Mouse (Mus musculus): Measurements from ENCODE around the gene Phldb2. TPM values are rescaled to one million over a fixed set of nuclear protein-coding genes. Genes with fewer than 3 reads are reported as not detected.

Phldb2 gene
- polyA plus RNA-seq, 1 experiment from 2014 or later: 40.2 TPM

- no peak for DNase-seq (ENCODE audit: low spot score)
Measured at GRCm38 (mm10) chr16:45976251-45976650, 22.9 kb upstream of the Phldb2 start.

DNA sequence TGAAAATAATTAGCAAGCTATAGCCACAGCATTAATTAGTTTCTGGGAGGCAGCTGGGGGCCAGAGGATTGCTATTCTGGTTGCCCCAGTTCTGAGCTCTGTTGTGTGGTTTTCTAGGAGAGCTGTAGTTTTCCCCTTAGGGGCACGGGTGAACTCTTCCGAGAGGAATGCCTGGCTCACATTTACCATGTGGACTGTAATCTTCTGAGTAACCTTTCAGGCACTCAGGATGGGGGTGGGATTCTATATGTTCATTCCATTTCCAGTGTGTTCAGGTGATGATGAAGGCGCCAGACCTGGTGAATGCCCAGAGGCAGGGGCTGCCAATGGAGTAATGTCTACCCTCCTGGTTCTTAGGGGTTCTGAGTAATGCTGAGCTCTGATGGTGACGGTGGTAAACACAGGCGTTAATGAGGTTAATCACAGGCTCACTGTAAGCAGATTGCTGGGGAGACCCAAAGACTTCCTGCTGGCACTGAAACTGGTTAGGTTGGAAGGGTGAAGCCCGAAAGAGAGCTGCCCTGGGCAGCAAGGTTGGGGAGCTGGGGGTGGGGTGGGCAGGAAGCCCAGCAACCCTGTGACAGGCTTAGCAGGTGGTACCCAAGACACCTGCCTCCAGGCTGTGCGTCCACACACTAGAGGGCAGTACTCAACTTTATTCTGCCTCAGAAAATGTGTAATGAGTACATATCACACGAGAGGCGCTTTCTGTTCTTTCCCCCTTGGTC lies 20.7 kb upstream of the Phldb2 start:
- WGBS: 50% methylated on average over 9 of the region's 9 CpGs
- no peaks in the 10 kb centered on the region for H3K36me3 ChIP-seq (ENCODE audit: control insufficient read depth, insufficient read depth, low read length)
- no peak overlapping the region for H3K4me2 ChIP-seq (ENCODE audit: low read depth, low read length)
- H3K27ac ChIP-seq (replicated peaks; ENCODE audit: low read depth, low read length): no peak overlapping the region
- no peak overlapping the region for H3K9ac ChIP-seq (ENCODE audit: low read depth, low read length)
- ATAC-seq (ENCODE audit: low read depth): peak; percentile 76; the same call in 1 of the 2 replicates
- no peaks in the 10 kb centered on the region for H3K4me1 ChIP-seq (ENCODE audit: control insufficient read depth, insufficient read depth, low read length)
- DNase-seq (ENCODE audit: low spot score): peak; percentile 35
- H3K4me3 ChIP-seq (ENCODE audit: low read depth, low read length): no peak overlapping the region
- H3K27me3 ChIP-seq (replicated peaks; ENCODE audit: control insufficient read depth, insufficient read depth, low read length): no peaks in the 10 kb centered on the region
- no peaks in the 10 kb centered on the region for H3K9me3 ChIP-seq (ENCODE audit: control insufficient read depth, low read length)

More at GRCm38 (mm10) chr16:45976251-45976650, 22.9 kb upstream of the Phldb2 start:
- H3K4me1 ChIP-seq (ENCODE audit: control insufficient read depth, insufficient read depth, low read length): no peaks in the 10 kb centered on the region
- no peak overlapping the region for H3K27ac ChIP-seq (replicated peaks; ENCODE audit: low read depth, low read length)
- no peaks in the 10 kb centered on the region for H3K27me3 ChIP-seq (replicated peaks; ENCODE audit: control insufficient read depth, insufficient read depth, low read length)
- no peak overlapping the region for H3K9ac ChIP-seq (ENCODE audit: low read depth, low read length)
- ATAC-seq (ENCODE audit: low read depth): no peak
- WGBS: 79% methylated on average over 1 of the region's 1 CpGs
- H3K36me3 ChIP-seq (ENCODE audit: control insufficient read depth, insufficient read depth, low read length): no peaks in the 10 kb centered on the region
- no peaks in the 10 kb centered on the region for H3K9me3 ChIP-seq (ENCODE audit: control insufficient read depth, low read length)
- no peak overlapping the region for H3K4me2 ChIP-seq (ENCODE audit: low read depth, low read length)
- H3K4me3 ChIP-seq (ENCODE audit: low read depth, low read length): no peak overlapping the region

DNA sequence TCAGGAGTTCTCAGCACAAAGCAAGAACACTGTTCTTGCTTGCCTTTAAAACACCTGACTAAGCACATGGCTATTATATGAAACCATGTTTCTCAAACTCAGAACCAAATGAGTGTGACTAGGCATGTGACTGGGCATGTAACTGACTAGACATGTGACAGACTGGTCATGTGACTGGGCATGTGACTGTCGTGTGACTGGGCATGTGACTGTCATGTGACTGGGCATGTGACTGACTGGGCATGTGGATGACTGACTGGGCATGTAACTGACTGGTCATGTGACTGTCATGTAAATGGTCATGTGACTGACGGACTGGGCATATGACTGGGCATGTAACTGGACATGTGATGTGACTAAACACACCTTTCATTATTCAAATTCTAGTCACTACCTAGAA lies 16.8 kb upstream of the Phldb2 start:
- H3K9me3 ChIP-seq (ENCODE audit: control insufficient read depth, low read length): no peaks in the 10 kb centered on the region
- H3K27me3 ChIP-seq (replicated peaks; ENCODE audit: control insufficient read depth, insufficient read depth, low read length): no peaks in the 10 kb centered on the region
- DNase-seq (ENCODE audit: low spot score) (no peak), ATAC-seq (ENCODE audit: low read depth) (no peak)
- no peak overlapping the region for H3K9ac ChIP-seq (ENCODE audit: low read depth, low read length)
- H3K4me2 ChIP-seq (ENCODE audit: low read depth, low read length): no peak overlapping the region
- H3K4me1 ChIP-seq (ENCODE audit: control insufficient read depth, insufficient read depth, low read length): no peaks in the 10 kb centered on the region
- no peak overlapping the region for H3K27ac ChIP-seq (replicated peaks; ENCODE audit: low read depth, low read length)
- 90% methylated on average over 2 of the region's 2 CpGs for WGBS
- H3K36me3 ChIP-seq (ENCODE audit: control insufficient read depth, insufficient read depth, low read length): no peaks in the 10 kb centered on the region
- H3K4me3 ChIP-seq (ENCODE audit: low read depth, low read length): no peak overlapping the region

GRCm38 (mm10) chr16:45968716-45969115 lies 15.3 kb upstream of the Phldb2 start:
- no peak for ATAC-seq (ENCODE audit: low read depth)
- Histone ChIP-seq H3K36me3 (ENCODE audit: control insufficient read depth, insufficient read depth, low read length) (no peaks in the 10 kb centered on the region), H3K27ac (replicated peaks; ENCODE audit: low read depth, low read length) (no peak overlapping the region), H3K9ac (ENCODE audit: low read depth, low read length) (no peak overlapping the region), H3K9me3 (ENCODE audit: control insufficient read depth, low read length) (no peaks in the 10 kb centered on the region), H3K4me2 (ENCODE audit: low read depth, low read length) (no peak overlapping the region), H3K4me1 (ENCODE audit: control insufficient read depth, insufficient read depth, low read length) (no peaks in the 10 kb centered on the region), H3K27me3 (replicated peaks; ENCODE audit: control insufficient read depth, insufficient read depth, low read length) (no peaks in the 10 kb centered on the region), H3K4me3 (ENCODE audit: low read depth, low read length) (no peak overlapping the region)
- WGBS: 67% methylated on average over 5 of the region's 5 CpGs
- DNase-seq (ENCODE audit: low spot score): no peak

- Histone ChIP-seq H3K9me3 (ENCODE audit: control insufficient read depth, low read length) (no peaks in the 10 kb centered on the region), H3K4me1 (ENCODE audit: control insufficient read depth, insufficient read depth, low read length) (no peaks in the 10 kb centered on the region), H3K4me3 (ENCODE audit: low read depth, low read length) (no peak overlapping the region), H3K4me2 (ENCODE audit: low read depth, low read length) (no peak overlapping the region), H3K9ac (ENCODE audit: low read depth, low read length) (no peak overlapping the region), H3K36me3 (ENCODE audit: control insufficient read depth, insufficient read depth, low read length) (no peaks in the 10 kb centered on the region), H3K27me3 (replicated peaks; ENCODE audit: control insufficient read depth, insufficient read depth, low read length) (no peaks in the 10 kb centered on the region), H3K27ac (replicated peaks; ENCODE audit: low read depth, low read length) (no peak overlapping the region)
- peak; percentile 84; the same call in 1 of the 2 replicates for ATAC-seq (ENCODE audit: low read depth)
- 8% methylated on average over 7 of the region's 7 CpGs for WGBS
- peak; percentile 92 for DNase-seq (ENCODE audit: low spot score)
Measured at GRCm38 (mm10) chr16:45967471-45967870, 14.1 kb upstream of the Phldb2 start.

GRCm38 (mm10) chr16:45966604-45967003 lies 13.2 kb upstream of the Phldb2 start:
- H3K4me1 ChIP-seq (ENCODE audit: control insufficient read depth, insufficient read depth, low read length): no peaks in the 10 kb centered on the region
- DNase-seq (ENCODE audit: low spot score) (no peak), ATAC-seq (ENCODE audit: low read depth) (no peak)
- H3K4me2 ChIP-seq (ENCODE audit: low read depth, low read length): no peak overlapping the region
- no peaks in the 10 kb centered on the region for H3K9me3 ChIP-seq (ENCODE audit: control insufficient read depth, low read length)
- H3K27me3 ChIP-seq (replicated peaks; ENCODE audit: control insufficient read depth, insufficient read depth, low read length): no peaks in the 10 kb centered on the region
- 76% methylated on average over 5 of the region's 5 CpGs for WGBS
- no peak overlapping the region for H3K27ac ChIP-seq (replicated peaks; ENCODE audit: low read depth, low read length)
- H3K9ac ChIP-seq (ENCODE audit: low read depth, low read length): no peak overlapping the region
- H3K36me3 ChIP-seq (ENCODE audit: control insufficient read depth, insufficient read depth, low read length): no peaks in the 10 kb centered on the region
- no peak overlapping the region for H3K4me3 ChIP-seq (ENCODE audit: low read depth, low read length)

DNA sequence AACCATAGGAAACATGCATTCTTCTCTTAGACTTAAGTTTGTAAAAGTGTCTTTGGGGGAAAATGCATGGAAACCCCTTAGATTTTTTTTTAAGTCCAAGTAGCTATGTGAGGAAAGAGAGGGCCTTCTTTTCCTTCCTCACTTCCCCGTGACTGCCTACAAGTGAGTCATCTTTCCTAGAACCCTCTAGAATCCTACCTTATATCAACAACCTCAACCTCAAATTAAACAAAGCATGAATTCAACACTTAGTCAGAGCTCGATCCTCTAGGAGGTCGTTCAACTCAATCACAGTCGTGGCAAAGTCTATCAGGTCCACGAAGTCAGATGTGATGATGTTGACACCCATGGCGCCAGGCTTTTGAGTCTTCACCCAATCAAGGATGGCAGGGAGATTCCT lies 11.4 kb upstream of the Phldb2 start:
- Histone ChIP-seq H3K4me2 (ENCODE audit: low read depth, low read length) (no peak overlapping the region), H3K4me3 (ENCODE audit: low read depth, low read length) (no peak overlapping the region), H3K36me3 (ENCODE audit: control insufficient read depth, insufficient read depth, low read length) (no peaks in the 10 kb centered on the region), H3K9ac (ENCODE audit: low read depth, low read length) (no peak overlapping the region), H3K4me1 (ENCODE audit: control insufficient read depth, insufficient read depth, low read length) (no peaks in the 10 kb centered on the region), H3K27me3 (replicated peaks; ENCODE audit: control insufficient read depth, insufficient read depth, low read length) (no peaks in the 10 kb centered on the region), H3K27ac (replicated peaks; ENCODE audit: low read depth, low read length) (no peak overlapping the region), H3K9me3 (ENCODE audit: control insufficient read depth, low read length) (no peaks in the 10 kb centered on the region)
- DNase-seq (ENCODE audit: low spot score) (no peak), ATAC-seq (ENCODE audit: low read depth) (no peak)
- 82% methylated on average over 6 of the region's 6 CpGs for WGBS

GRCm38 (mm10) chr16:45963837-45964236 lies 10.4 kb upstream of the Phldb2 start:
- no peaks in the 10 kb centered on the region for H3K36me3 ChIP-seq (ENCODE audit: control insufficient read depth, insufficient read depth, low read length)
- ATAC-seq (ENCODE audit: low read depth): no peak
- no peak overlapping the region for H3K4me2 ChIP-seq (ENCODE audit: low read depth, low read length)
- 80% methylated on average over 8 of the region's 8 CpGs for WGBS
- no peak overlapping the region for H3K4me3 ChIP-seq (ENCODE audit: low read depth, low read length)
- no peaks in the 10 kb centered on the region for H3K27me3 ChIP-seq (replicated peaks; ENCODE audit: control insufficient read depth, insufficient read depth, low read length)
- H3K27ac ChIP-seq (replicated peaks; ENCODE audit: low read depth, low read length): no peak overlapping the region
- H3K4me1 ChIP-seq (ENCODE audit: control insufficient read depth, insufficient read depth, low read length): no peaks in the 10 kb centered on the region
- DNase-seq (ENCODE audit: low spot score): no peak
- H3K9ac ChIP-seq (ENCODE audit: low read depth, low read length): no peak overlapping the region
- no peaks in the 10 kb centered on the region for H3K9me3 ChIP-seq (ENCODE audit: control insufficient read depth, low read length)

- ATAC-seq (ENCODE audit: low read depth): no peak; the same call in 1 of the 2 replicates
- no peak for DNase-seq (ENCODE audit: low spot score)
- no peak overlapping the region for H3K4me3 ChIP-seq (ENCODE audit: low read depth, low read length)
- no peak overlapping the region for H3K9ac ChIP-seq (ENCODE audit: low read depth, low read length)
- H3K36me3 ChIP-seq (ENCODE audit: control insufficient read depth, insufficient read depth, low read length): no peaks in the 10 kb centered on the region
- no peaks in the 10 kb centered on the region for H3K9me3 ChIP-seq (ENCODE audit: control insufficient read depth, low read length)
- H3K4me1 ChIP-seq (ENCODE audit: control insufficient read depth, insufficient read depth, low read length): no peaks in the 10 kb centered on the region
- no peak overlapping the region for H3K4me2 ChIP-seq (ENCODE audit: low read depth, low read length)
- WGBS: 27% methylated on average over 5 of the region's 5 CpGs
- H3K27ac ChIP-seq (replicated peaks; ENCODE audit: low read depth, low read length): no peak overlapping the region
- H3K27me3 ChIP-seq (replicated peaks; ENCODE audit: control insufficient read depth, insufficient read depth, low read length): no peaks in the 10 kb centered on the region
Measured at GRCm38 (mm10) chr16:45963088-45963487, 9.7 kb upstream of the Phldb2 start.

All from embryonic facial prominence, embryonic 14.5 days (tissue).